Mouse (Mus musculus): ENCODE measurements at regions not wholly inside any gene's neighbourhood (a gene's known extent, or its start where the extent isn't known, plus 50 kb on each side); places are given as distances from the start of the nearest gene placed in this dataset.

- TF ChIP-seq POLR2A (IDR thresholded peaks at IDR 0.05; ENCODE audit: control insufficient read depth, low read depth, low read length): no peak
- TF ChIP-seq CTCF (IDR thresholded peaks at IDR 0.05; ENCODE audit: control insufficient read depth, insufficient read depth, insufficient replicate concordance, low read depth, low read length): no peak
These were observed 168.7 kb downstream of the Rps24 start for GRCm38 (mm10) chr14:24655580-24655979.
